Mouse (Mus musculus) lung, embryonic 15.5 days (tissue): ENCODE measurements at regions not wholly inside any gene's neighbourhood (a gene's known extent, or its start where the extent isn't known, plus 50 kb on each side); places are given as distances from the start of the nearest gene placed in this dataset.

ENCODE experiments used
- ATAC-seq: fragments of 200-750 bp; cut with Nextera tagmentation; 2 replicates; pipeline ENCODE4 v1.8.0; 2017; ENCODE audit warnings: moderate number of reproducible peaks, borderline replicate concordance; ENCODE audit not compliant: low FRiP score, low TSS enrichment; ENCODE audit errors: extremely low read depth
- H3K27ac ChIP-seq: fragments of 300-500 bp; sonication (generic); 2 replicates; pipeline ENCODE4 v1.5.1; 2015; ENCODE audit warnings: moderate library complexity, mild to moderate bottlenecking, inconsistent platforms
- H3K27me3 ChIP-seq: fragments of 300-500 bp; sonication (generic); 2 replicates; pipeline ENCODE4 v1.6.1; 2015; ENCODE audit warnings: inconsistent platforms
- H3K36me3 ChIP-seq: fragments of 300-500 bp; sonication (generic); 2 replicates; pipeline ENCODE4 v1.6.1; 2015; ENCODE audit warnings: inconsistent platforms
- H3K4me1 ChIP-seq: fragments of 300-500 bp; sonication (generic); 2 replicates; pipeline ENCODE4 v1.6.1; 2015; ENCODE audit warnings: inconsistent platforms
- H3K4me2 ChIP-seq: fragments of 300-500 bp; sonication (generic); 2 replicates; pipeline ENCODE4 v1.6.1; 2015; ENCODE audit warnings: inconsistent platforms, mild to moderate bottlenecking, moderate library complexity
- H3K4me3 ChIP-seq: fragments of 300-500 bp; sonication (generic); 2 replicates; pipeline ENCODE4 v1.5.1; 2015; ENCODE audit warnings: mild to moderate bottlenecking, inconsistent platforms
- H3K9ac ChIP-seq: fragments of 300-500 bp; sonication (generic); 2 replicates; pipeline ENCODE4 v1.6.1; 2015; ENCODE audit warnings: inconsistent platforms
- H3K9me3 ChIP-seq: fragments of 300-500 bp; sonication (generic); 2 replicates; pipeline ENCODE4 v1.6.1; 2016; ENCODE audit warnings: inconsistent platforms
- WGBS: fragments of 180-500 bp; shearing (Covaris S2); methylation state at CpG from one replicate; pipeline ENCODE4 v1.1.7; 2015; 5-methylcytosine and 5-hydroxymethylcytosine counted together

GRCm38 (mm10) chr7:70593027-70593426 is 226.5 kb upstream of the Nr2f2 start:
- H3K4me2 ChIP-seq = no peak overlapping the region
- H3K9ac ChIP-seq = no peak overlapping the region
- no peak for ATAC-seq
- peaks cover 23% of the 10 kb centered on the region for H3K4me1 ChIP-seq
- 0 out of 2 replicates have a peak overlapping the region, but pooled peaks have one; percentile 10 for H3K27ac ChIP-seq
- H3K9me3 ChIP-seq = no peaks in the 10 kb centered on the region
- H3K36me3 ChIP-seq = no peaks in the 10 kb centered on the region
- H3K27me3 ChIP-seq = no peaks in the 10 kb centered on the region
- WGBS = 80% methylated on average over 6 of the region's 6 CpGs
- no peak overlapping the region for H3K4me3 ChIP-seq

- H3K4me3 ChIP-seq = no peak overlapping the region
- WGBS = 44% methylated on average over 13 of the region's 13 CpGs
- H3K36me3 ChIP-seq = no peaks in the 10 kb centered on the region
- H3K9me3 ChIP-seq = no peaks in the 10 kb centered on the region
- no peak overlapping the region for H3K9ac ChIP-seq
- no peak overlapping the region for H3K27ac ChIP-seq
- no peak for ATAC-seq
- H3K4me2 ChIP-seq = no peak overlapping the region
- H3K4me1 ChIP-seq = peaks cover 23% of the 10 kb centered on the region
- H3K27me3 ChIP-seq = no peaks in the 10 kb centered on the region
Observed at GRCm38 (mm10) chr7:70591361-70592256, 225.1 kb upstream of the Nr2f2 start.

GRCm38 (mm10) chr7:70589713-70590112 is 223.2 kb upstream of the Nr2f2 start:
- H3K27me3 ChIP-seq = no peaks in the 10 kb centered on the region
- no peaks in the 10 kb centered on the region for H3K36me3 ChIP-seq
- H3K9ac ChIP-seq = no peak overlapping the region
- no peaks in the 10 kb centered on the region for H3K9me3 ChIP-seq
- ATAC-seq = no peak
- 44% methylated on average over 5 of the region's 5 CpGs for WGBS
- no peak overlapping the region for H3K4me2 ChIP-seq
- 0 out of 2 replicates have a peak overlapping the region, but pooled peaks have one; percentile 31 for H3K27ac ChIP-seq
- H3K4me1 ChIP-seq = peaks cover 23% of the 10 kb centered on the region
- no peak overlapping the region for H3K4me3 ChIP-seq

- no peak overlapping the region for H3K4me2 ChIP-seq
- peaks cover 15% of the 10 kb centered on the region for H3K4me1 ChIP-seq
- WGBS = 92% methylated on average over 1 of the region's 1 CpGs
- no peak overlapping the region for H3K4me3 ChIP-seq
- ATAC-seq = no peak
- H3K27me3 ChIP-seq = no peaks in the 10 kb centered on the region
- H3K27ac ChIP-seq = no peak overlapping the region
- H3K9me3 ChIP-seq = no peaks in the 10 kb centered on the region
- no peak overlapping the region for H3K9ac ChIP-seq
- no peaks in the 10 kb centered on the region for H3K36me3 ChIP-seq
Observed at GRCm38 (mm10) chr7:70588061-70588460, 221.5 kb upstream of the Nr2f2 start.

- Histone ChIP-seq H3K27me3 (no peaks in the 10 kb centered on the region), H3K27ac (no peak overlapping the region), H3K4me1 (peaks cover 5% of the 10 kb centered on the region; the same call in 1 of the 2 replicates), H3K9ac (no peak overlapping the region), H3K4me2 (no peak overlapping the region), H3K9me3 (no peaks in the 10 kb centered on the region), H3K36me3 (no peaks in the 10 kb centered on the region), H3K4me3 (no peak overlapping the region)
- no peak for ATAC-seq
- WGBS = 64% methylated on average over 13 of the region's 13 CpGs
Observed at GRCm38 (mm10) chr7:70584480-70584879, 217.9 kb upstream of the Nr2f2 start.

- H3K9me3 ChIP-seq = no peaks in the 10 kb centered on the region
- H3K4me3 ChIP-seq = no peak overlapping the region
- H3K27me3 ChIP-seq = no peaks in the 10 kb centered on the region
- peaks cover 12% of the 10 kb centered on the region for H3K4me1 ChIP-seq
- no peak overlapping the region for H3K9ac ChIP-seq
- 28% methylated on average over 15 of the region's 15 CpGs for WGBS
- H3K4me2 ChIP-seq = no peak overlapping the region
- no peak for ATAC-seq
- H3K27ac ChIP-seq = peak overlapping the region; percentile 66; the same call in 1 of the 2 replicates
- no peaks in the 10 kb centered on the region for H3K36me3 ChIP-seq
Observed at GRCm38 (mm10) chr7:70576112-70576910, 209.8 kb upstream of the Nr2f2 start.

GRCm38 (mm10) chr7:70575614-70576013 is 209.1 kb upstream of the Nr2f2 start:
- Histone ChIP-seq H3K36me3 (no peaks in the 10 kb centered on the region), H3K9ac (no peak overlapping the region), H3K4me3 (no peak overlapping the region), H3K27me3 (no peaks in the 10 kb centered on the region), H3K27ac (peak overlapping the region; percentile 66), H3K9me3 (no peaks in the 10 kb centered on the region), H3K4me1 (peaks cover 12% of the 10 kb centered on the region), H3K4me2 (no peak overlapping the region)
- WGBS = 27% methylated on average over 2 of the region's 2 CpGs
- no peak for ATAC-seq

GRCm38 (mm10) chr7:70574194-70574593 is 207.7 kb upstream of the Nr2f2 start:
- H3K4me1 ChIP-seq = peaks cover 12% of the 10 kb centered on the region
- ATAC-seq = no peak

GRCm38 (mm10) chr7:70565034-70565433 is 198.5 kb upstream of the Nr2f2 start:
- 58% methylated on average over 1 of the region's 1 CpGs for WGBS

More at GRCm38 (mm10) chr7:70574194-70574593, 207.7 kb upstream of the Nr2f2 start:
- Histone ChIP-seq H3K27me3 (no peaks in the 10 kb centered on the region), H3K4me3 (no peak overlapping the region), H3K9me3 (no peaks in the 10 kb centered on the region), H3K4me2 (no peak overlapping the region), H3K36me3 (no peaks in the 10 kb centered on the region), H3K9ac (no peak overlapping the region), H3K27ac (no peak overlapping the region)
- WGBS = 49% methylated on average over 6 of the region's 6 CpGs

GRCm38 (mm10) chr7:70548936-70549450 is 182.5 kb upstream of the Nr2f2 start:
- Histone ChIP-seq H3K9ac (no peak overlapping the region), H3K4me2 (no peak overlapping the region), H3K4me1 (no peaks in the 10 kb centered on the region), H3K9me3 (no peaks in the 10 kb centered on the region), H3K27me3 (no peaks in the 10 kb centered on the region), H3K4me3 (no peak overlapping the region), H3K36me3 (no peaks in the 10 kb centered on the region), H3K27ac (no peak overlapping the region)
- ATAC-seq = no peak
- 36% methylated on average over 5 of the region's 5 CpGs for WGBS

More at GRCm38 (mm10) chr7:70565034-70565433, 198.5 kb upstream of the Nr2f2 start:
- ATAC-seq = no peak
- Histone ChIP-seq H3K27me3 (no peaks in the 10 kb centered on the region), H3K9me3 (no peaks in the 10 kb centered on the region), H3K9ac (no peak overlapping the region), H3K4me3 (no peak overlapping the region), H3K36me3 (no peaks in the 10 kb centered on the region), H3K4me1 (no peaks in the 10 kb centered on the region), H3K27ac (no peak overlapping the region), H3K4me2 (no peak overlapping the region)

- 69% methylated on average over 10 of the region's 10 CpGs for WGBS
- Histone ChIP-seq H3K27ac (no peak overlapping the region), H3K36me3 (no peaks in the 10 kb centered on the region), H3K4me2 (no peak overlapping the region), H3K9ac (no peak overlapping the region), H3K9me3 (no peaks in the 10 kb centered on the region), H3K27me3 (no peaks in the 10 kb centered on the region), H3K4me1 (peaks cover 4% of the 10 kb centered on the region; the same call in 1 of the 2 replicates), H3K4me3 (no peak overlapping the region)
- no peak for ATAC-seq
Observed at GRCm38 (mm10) chr7:70541881-70542665, 175.5 kb upstream of the Nr2f2 start.
